Mouse (Mus musculus): ENCODE data around the gene Gm21708. TPM values are rescaled to one million over a fixed set of nuclear protein-coding genes. Genes with fewer than 3 reads are reported as not detected.
"Not testable (repeated sequence)": the region's sequence is repeated elsewhere in the genome, so short reads cannot be mapped to it uniquely, and the experiment has no call there.

Gm21708 gene
- not detected in 2 replicates for polyA plus RNA-seq (2015; fragmentation: Nextera tagmentation; extraction: Ambion mirVana)

GRCm38 (mm10) chrY:3410067-3410466 lies at the start of gene Gm21708, which contains the start of gene Gm21704:
Gene Gm21708, minus strand, starts transcription at chrY:3410167.
Gene Gm21704, minus strand, starts transcription at chrY:3410167.
- not testable (repeated sequence) for H3K36me3 ChIP-seq; H3K4me1 ChIP-seq; ATAC-seq (ENCODE audit: insufficient number of reproducible peaks, insufficient read depth, low FRiP score, low TSS enrichment, low read depth); H3K27ac ChIP-seq; H3K9ac ChIP-seq; H3K4me2 ChIP-seq; H3K4me3 ChIP-seq; H3K9me3 ChIP-seq; H3K27me3 ChIP-seq
- WGBS = no CpG with 5 or more reads among the region's 9 CpGs

Other genes starting within 250 kb of the Gm21708 start
- gene Gm21677, start 103.7 kb downstream of the Gm21708 start, polyA plus RNA-seq (2015; fragmentation: Nextera tagmentation; extraction: Ambion mirVana) = not detected in 2 replicates
- gene Gm21693, start 64.8 kb downstream of the Gm21708 start, polyA plus RNA-seq (2015; fragmentation: Nextera tagmentation; extraction: Ambion mirVana) = not detected in 2 replicates
- gene Gm21704, start within 50 bp of the Gm21708 start, polyA plus RNA-seq (2015; fragmentation: Nextera tagmentation; extraction: Ambion mirVana) = not detected in 2 replicates